Mouse (Mus musculus) MN1 (cell line): ENCODE results near the gene Tapbpl.
"Not testable (repeated sequence)": the region's sequence is repeated elsewhere in the genome, so short reads cannot be mapped to it uniquely, and the experiment has no call there.

Experiments used
- DNase-seq: peaks from one replicate; pipeline ENCODE4 v3.0.0-alpha.2; 2016; ENCODE audit warnings: low spot score

The Tapbpl gene

DNA sequence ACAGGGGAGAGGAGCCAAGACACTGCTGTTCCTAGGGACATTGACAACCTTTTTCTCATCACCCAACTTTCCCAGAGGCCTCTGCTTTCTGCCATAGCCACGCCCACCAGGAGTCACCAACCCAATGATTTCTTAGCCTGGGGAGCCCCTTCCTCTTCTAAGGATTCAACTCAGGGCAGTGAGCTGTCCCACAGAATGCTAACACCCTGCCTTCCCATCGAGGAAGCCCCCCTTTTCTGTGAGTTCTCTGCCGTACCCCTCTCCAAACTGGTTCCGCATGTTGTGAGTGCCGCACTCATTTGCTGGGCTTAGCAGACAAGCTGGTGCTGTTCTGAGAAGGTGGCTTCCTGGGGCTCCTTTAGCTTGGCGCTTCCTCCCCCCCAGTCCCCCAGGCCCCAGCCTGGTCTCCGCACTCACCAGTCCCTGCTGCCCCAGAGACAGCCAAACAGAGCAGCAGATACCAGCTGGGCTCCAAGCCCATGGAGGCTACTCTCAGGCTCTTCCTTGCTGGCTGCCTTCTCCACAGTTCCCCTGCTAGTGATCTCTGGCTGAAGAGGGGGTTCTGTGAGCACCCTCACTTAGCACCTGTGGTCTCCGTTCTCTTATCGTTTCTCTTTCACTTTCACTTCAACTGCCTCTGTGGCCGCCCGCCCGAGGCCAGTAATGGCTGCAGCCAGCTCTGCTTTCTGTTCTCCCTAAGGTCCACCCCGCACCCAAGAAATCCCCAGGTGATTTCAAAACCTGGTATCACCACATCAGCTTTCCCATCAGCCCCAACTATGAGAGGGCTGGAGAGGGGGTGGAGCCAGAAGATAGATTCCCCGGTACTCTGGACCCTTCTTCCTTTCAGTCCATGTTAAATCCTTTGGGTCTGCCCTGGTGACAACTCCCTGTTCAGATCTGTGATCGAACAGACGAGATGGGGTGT lies at the start of gene Tapbpl:
Gene Tapbpl, minus strand, starts transcription at position 744 of the 928 bp plus-strand sequence.
- DNase-seq = peak; percentile 52

DNA sequence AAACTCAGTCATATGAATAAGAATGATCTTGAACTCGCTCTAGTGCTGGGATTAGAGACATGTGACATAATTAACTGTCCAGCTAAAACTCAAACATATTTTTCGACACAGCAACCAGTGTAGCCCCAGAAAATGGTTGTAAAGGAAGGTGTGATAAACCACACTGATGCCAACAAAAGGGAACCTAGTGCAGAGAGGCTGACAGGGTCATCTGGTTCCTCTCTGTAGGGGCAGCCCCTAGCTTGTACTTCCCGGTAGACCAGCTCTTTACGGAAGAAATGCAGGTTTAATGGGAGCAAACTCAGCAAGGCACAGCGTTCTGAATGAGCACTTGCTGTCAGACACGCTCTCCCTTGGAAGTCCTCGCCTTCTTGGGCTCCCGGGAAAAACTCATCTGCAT lies 48.1 kb upstream of the Tapbpl start:
- DNase-seq = no peak

DNA sequence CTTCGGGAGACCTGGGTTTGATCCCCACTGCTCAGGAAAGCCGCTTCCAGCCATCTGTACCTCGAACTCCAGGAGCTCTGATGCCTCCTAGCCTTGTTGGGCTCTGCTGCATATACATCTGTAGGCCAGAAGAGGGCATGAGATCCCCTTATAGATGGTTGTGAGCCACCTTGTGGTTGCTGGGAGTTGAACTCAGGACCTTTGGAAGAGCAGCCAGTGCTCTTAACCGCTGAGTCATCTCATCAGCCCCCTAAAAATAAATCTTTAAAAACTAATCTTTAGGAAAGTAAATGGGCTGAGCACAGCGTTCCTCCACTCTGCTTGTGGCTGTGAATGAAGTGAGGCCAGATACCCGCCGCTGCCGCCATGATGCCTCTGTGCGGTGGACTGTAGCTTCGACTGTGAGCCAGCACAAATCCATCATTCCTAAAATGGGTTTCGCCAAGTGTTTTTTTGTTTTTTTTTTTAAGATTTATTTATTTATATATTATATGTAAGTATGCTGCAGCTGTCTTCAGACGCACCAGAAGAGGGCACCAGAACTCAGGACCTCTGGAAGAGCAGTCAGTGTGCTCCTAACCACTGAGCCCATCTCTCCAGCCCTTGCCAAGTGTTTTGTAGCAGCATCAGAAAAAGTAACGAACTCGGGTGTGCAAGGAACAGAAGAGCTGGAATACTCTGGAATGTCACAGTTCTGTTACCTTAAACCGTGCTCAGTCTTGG lies 43.3 kb upstream of the Tapbpl start:
- peak; percentile 59 for DNase-seq

DNA sequence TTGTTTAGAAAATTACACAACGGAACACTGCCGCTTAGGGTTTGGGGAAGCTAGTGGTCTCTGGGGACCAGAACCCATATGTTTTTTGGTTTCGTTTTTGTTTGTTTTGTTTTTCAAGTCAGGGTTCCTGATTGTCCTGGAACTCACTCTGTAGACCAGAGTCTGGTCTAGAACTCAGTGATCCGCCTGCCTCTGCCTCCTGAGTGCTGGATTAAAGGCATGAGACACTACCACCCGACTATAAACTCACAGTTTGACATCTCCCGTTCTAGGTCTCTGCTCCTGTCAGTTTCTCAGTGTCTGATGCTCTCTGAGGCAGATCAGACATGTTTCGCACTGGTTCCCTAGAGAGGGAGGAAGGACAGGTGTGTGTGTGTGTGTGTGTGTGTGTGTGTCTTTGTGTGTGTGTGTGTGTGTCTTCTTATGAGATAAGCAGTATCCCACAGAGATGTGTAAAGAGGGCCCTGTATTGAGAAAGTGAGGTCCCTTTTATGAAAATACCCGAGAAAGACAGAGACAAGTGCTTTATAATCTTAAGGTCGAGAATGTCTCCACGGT lies 40.6 kb upstream of the Tapbpl start:
- DNase-seq = no peak

DNA sequence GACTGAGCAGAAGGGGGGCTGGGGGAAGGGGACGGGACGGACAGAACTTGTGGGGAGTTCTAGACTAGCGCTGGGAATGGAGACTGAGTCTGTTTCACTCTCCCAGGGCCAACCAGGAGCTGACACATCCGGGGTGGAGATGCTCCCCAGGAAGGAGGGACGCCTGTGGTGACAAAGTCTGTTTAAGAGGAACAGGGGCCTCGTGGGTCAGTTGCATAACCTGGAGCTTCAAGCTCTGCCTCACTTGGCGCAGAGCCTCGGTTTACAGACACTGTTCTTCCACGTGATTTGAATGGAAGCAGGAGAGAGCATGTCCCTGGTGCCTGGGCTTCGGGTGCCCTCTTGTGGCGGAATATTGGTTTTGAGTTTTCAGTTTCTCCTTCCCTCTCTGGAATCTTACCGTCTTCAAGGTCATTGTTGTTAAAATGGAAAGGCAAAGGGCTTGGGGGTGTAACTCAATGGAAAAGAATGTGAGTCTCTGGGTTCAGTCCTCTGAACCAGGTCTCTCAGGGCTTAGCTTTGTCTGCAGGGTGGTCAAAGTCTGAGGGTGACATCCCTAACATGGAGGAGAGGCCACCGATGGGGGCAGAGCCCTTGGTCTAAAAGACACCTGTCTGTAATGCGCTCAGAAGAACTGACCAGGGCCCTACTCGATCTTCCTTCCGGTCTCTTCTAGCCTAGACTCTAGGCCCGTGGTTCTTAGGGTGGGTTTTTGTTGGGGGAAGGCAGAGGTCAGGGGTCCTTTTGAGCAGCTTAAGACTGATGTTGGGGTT lies 40.0 kb upstream of the Tapbpl start:
- DNase-seq = peak; percentile 91

DNA sequence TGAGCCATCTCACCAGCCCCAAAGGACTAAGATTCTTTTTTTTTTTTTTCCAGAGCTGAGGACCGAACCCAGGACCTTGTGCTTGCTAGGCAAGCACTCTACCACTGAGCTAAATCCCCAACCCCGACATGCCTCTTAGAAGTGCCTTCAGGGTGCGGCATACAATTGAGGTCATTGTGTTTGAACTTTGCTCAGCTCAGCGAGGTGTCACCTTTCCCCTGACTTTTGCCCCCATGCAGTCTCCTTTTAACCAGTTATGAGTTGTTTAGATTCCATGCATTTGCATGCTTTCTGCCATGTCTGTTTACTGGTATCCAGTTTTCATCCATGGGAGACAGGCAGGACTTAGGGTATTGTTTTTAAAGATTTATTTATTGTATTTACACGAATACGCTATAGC lies 37.1 kb upstream of the Tapbpl start:
- no peak for DNase-seq

DNA sequence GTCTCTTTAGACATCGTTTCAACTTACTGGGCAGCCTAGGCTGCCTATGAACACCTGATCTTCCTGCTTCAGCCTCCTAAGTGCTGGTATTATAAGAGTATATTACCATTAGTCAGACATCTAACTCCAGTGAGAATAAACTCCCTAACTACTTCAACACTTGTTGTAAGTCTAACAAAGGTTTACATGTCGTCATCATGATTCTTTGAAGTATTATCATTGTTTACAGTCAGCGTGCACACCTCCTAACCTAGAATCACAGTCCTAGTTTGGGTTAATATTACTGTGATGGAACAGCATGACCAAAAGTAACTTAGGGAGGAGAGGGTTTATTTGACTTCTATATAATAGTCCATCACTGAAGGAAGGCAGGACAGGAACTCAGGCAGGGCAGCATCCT lies 35.8 kb upstream of the Tapbpl start:
- no peak for DNase-seq

DNA sequence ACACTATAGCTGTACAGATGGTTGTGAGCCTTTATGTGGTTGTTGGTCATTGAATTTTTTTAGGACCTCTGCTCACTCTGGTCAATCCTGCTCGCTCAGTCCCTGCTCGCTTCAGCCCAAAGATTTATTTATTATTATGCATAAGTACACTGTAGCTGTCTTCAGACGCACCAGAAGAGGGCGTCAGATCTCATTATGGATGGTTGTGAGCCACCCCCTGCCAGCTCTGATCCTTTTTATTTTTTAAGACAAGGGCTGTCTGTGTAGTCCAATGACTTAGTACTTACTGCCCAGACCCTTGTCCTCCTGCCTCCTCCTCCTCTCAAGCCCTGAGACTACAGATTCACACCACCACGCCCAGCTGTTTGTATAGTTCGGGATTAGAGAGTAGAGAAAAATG lies 34.9 kb upstream of the Tapbpl start:
- not testable (repeated sequence) for DNase-seq

DNA sequence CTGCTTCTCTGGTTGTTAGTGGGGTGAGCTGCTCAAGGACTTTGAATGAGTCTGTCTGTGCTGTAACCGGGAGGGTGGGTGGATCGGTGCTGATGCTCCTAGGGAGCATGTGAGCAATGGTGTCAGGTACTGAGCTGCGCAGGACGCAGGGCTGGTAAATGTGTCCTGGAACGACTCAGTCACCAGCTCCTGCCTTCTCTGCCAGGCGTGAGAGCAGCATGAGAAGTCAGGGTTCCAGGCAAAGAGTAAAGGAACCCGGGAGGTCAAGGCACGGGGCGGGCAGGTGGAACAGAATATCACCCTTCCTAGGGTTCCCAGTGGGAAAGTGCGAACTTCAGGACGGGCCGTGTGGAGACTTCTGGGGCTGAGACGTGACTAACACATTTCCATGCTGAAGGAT lies 34.4 kb upstream of the Tapbpl start:
- DNase-seq = no peak

DNA sequence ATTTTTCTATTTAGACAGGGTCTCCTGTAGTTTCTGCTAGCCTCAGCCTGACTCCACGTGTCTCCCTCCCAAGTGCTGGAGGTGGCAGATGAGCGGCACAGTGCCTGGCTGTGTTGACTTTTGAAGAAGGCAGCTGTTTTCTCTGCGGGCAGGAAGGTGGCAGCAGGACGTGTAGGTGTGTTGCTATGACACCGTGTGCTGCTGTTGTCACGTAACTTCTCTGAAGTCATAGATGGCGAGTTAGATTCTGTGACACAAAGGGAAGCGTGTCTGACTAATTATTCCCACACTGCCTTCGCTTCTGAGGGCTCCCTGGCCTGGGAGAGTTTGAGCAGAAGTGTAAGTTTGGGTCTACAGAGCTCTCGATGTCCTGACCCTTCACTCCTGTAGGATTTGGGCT lies 33.6 kb upstream of the Tapbpl start:
- DNase-seq = peak; percentile 26

DNA sequence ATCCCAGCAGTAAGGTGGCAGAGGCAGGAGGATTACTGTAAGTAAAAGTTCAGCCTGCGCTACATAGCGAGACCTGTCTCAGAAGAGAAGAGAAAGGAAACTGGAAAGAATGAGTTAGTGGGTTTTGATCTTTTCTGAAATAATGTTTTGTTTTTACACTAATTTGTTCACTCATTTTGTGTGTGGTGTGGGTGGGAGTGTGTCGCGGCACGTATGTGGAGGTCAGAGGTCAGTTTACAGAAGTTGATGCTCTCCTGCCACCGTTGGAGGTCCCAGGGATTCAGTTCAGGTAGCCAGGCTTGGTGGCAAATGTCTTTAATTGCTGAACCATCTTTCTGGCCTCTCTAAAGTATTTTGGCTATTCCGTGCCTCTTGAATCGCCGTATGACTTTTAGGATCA lies 32.6 kb upstream of the Tapbpl start:
- no peak for DNase-seq

DNA sequence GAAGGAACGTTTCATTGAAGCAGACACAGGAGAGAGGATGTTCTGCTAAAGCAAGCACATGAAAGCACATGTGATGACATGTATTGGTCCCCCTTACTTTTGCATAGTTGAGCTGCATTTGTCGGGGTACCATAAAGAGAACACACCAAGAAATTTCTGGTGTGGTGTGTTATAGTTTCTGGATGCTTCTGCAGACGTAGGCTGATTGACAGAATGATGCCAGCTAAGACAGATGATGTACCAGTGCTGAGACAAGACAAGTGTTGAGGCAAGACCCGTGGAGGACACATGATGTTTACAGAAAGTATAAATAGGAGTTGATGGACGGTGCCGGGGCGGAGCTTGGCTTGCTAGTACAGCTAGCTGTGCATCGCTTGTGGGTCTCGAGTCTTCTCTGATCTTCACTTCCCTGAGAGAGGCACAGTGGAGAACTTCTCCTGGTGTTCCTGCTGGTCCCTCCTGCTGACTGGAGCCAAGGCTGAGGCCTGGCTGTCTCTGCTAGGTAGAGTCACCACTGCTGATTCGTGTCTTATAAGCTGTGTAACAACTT lies 28.4 kb upstream of the Tapbpl start:
- DNase-seq = no peak

DNA sequence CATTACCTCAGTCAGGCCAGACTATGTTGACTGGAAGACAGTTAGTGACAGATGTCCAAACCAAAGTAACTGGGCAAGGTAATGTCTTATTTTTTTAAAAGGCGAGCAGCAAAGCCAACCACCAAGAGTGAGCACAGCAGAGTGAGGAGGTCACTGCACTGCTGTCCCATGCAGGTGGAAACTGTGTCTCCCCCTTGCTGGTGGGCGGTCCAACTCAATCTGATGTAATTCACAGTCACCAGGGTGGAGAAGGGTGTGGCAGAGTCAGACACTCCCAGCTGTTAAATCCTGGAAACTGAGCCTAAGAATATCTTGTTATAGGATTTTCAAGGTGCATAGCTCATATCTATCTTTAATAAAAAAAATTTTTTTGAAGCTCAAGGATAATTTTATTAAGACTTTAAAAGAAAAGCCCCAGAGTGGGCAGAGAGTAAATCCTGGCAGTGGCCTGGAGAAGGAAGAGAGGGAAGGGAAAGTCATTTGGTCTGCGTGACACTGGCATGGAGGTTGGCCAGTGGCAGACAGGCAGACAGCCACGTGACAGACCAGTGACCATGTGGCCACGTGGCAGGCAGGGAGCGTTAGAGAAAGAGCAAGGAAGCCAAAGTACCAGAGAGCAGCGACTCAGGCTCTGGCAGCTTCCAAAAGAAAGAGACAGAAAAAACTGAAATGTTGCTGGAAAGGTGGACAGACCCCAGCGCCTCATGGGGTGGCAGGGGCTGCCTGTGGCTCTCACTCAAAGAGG lies 24.7 kb upstream of the Tapbpl start:
- DNase-seq = peak; percentile 68

DNA sequence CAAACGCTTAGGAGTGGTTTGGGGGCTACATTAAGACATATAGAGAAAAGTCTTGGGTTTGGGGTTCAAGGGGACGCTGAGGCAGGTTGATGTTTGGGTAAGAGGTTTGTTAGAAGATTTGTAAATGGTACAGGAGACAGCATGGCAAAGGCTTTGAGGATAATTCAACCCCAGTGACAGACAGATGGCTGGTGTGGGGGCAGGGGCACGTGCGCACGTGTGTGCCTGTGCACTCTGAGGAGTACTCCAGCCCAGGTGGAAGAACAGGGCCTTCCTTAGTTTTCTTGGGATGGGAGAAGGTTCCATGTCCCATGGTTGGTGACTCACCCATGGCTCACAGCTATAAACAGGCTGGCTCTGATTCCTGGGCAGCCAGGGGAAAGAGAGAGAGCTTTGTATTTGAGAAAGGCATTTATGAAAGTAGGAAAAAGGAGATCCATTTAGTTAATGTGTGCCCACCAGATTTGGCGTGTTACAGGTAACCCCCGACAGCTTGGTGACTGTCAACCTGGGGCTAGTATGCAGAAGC lies 23.9 kb upstream of the Tapbpl start:
- peak; percentile 35 for DNase-seq

DNA sequence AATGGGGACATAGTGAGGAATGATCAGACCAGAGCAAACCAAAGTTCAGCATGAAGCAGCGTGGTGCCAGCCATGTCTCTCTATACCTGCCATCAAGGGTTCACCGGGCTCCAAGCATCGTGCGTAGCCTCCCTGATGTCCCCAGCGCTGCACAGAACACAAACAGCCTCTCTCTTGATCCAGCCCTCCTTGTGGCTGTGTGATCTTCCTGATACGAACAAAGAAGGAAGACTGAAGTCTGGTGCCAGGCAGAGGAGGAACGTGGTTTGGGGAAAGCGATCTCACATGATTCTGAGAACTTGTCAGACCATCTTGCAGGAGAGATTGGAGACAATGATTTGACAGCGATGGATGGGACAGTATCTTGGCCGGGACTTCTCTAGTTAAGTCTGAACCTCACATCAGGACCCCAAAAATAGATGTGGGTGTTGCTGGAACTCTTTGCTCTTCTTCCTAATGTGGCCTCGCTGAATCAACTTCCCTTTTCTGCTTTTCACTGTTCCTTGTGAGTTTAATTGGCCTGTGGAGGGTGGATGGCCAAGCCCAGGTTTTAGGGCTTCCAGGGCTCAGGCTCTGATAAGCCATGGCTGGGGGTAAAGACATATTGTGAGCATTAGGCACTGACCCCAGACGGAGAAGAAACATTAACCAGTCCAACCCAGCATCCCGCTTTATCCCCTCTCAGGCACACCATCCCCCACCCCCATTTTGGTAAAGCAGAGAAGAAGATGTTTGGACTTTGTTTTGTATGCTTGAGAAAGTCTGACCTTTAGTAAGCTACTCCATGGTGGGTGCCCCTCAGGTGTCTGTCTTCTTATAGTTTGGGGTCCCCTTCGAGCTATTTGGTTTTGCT lies 22.4 kb upstream of the Tapbpl start:
- DNase-seq = no peak

DNA sequence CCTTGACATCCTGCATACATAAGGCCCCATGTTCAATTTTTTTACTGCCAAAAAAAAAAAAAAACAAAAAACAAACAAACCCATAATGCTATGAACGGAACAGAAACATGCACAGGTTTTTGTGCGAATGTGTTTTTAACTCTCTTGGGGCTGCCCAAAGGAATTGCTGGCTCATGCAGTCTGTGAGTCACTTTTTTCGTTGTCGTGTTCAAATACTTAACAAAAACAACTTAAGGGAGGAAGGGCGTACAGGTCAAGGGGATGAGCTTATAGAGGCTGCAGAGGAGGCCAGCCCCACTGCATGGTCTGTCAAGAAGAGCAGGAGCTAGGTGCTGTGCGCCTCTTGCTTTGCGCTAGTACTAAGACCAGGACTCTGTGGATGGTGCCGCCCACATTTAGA lies 21.1 kb upstream of the Tapbpl start:
- no peak for DNase-seq

DNA sequence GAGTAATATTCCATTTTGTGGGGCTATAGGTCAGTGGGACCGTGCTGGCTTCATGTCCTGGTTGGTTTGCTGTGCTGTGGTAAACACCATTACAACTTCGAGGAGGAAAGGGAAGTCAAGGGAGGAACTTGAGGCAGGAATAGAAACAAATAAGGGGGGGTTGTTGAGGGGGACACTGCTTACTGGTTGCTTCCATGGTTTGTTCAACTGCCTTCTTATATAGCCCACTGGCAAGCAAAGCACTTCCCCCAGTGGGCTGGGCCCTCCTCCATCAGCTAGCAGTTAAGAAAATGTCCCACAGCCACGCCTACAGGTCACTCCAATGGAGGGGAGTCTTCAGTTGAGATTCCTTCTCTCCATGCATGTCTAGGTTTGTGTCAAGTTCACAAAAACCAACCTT lies 20.6 kb upstream of the Tapbpl start:
- no peak for DNase-seq

DNA sequence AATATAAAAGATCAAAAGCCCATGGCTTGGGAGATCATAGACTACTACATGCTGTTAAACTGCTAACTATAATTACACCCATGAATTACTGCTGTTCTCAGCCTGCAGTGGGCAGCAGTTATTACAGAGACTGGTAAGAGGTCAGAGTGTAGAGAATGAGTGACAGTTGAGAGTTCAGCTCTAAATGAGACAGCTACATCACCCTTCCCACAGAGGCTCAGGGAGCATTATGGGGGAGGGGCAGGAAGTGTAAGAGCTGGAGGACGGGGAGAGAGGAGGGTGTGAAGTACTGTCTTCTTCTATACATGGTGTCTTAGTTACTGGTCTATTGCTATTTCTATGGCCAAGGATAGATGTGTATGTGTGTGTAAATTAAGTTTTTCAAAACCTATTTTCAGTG lies 12.9 kb upstream of the Tapbpl start:
- DNase-seq = no peak

DNA sequence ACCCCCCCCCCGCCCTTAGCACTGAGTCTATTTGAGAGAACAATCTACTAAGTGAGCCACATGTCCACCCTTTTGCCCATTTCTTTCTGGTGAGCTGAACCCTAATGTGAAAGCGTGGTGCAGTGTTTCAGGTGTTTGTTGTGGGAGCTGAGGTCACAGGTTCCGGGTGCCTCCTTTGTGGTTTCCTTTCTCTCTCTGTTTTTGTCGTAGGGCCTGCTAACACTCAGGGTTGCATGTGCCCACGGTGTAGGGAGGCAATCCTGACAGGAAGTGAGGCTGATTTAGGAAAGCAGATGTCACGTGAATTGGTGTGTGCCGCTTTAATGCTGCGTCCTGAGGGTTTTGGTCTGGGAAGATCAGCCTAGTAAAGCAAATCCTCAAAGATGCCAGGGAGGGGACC lies 9.9 kb upstream of the Tapbpl start:
- DNase-seq = no peak

DNA sequence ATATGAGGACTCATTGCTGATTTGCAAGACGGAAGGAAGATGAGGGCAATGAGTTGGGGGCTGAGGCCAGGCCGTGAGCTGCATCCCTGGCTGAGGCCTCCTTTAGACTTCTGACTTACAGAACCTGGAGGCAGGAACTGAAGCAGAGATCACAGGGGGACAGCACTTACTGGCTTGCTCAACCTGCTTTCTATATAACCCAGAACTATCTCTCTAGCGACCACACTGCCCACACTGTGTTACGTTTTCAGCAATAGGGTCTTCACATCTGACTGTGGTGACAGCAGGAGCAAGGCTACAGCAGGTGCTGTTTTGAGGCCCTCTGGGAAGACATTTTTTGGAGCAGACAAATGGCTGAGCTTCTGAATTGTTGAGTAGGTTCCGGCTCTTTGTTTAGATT lies 9.0 kb upstream of the Tapbpl start:
- DNase-seq = no peak
